Mouse (Mus musculus) bone marrow, adult 2 months (tissue): Measurements from ENCODE around the gene Tex19.1.

Experiments used
- CTCF ChIP-seq: fragments of 200-500 bp; IDR thresholded peaks from 2 replicates; pipeline ENCODE4 v1.5.1; 2011; ENCODE audit warnings: low read length, control low read depth; ENCODE audit not compliant: control insufficient read depth, insufficient read depth
- POLR2A ChIP-seq: fragments of 200-500 bp; IDR thresholded peaks from 2 replicates; pipeline ENCODE4 v1.6.1; 2011; ENCODE audit warnings: low read depth, mild to moderate bottlenecking, control low read depth, low read length, borderline replicate concordance; ENCODE audit not compliant: control insufficient read depth

DNA sequence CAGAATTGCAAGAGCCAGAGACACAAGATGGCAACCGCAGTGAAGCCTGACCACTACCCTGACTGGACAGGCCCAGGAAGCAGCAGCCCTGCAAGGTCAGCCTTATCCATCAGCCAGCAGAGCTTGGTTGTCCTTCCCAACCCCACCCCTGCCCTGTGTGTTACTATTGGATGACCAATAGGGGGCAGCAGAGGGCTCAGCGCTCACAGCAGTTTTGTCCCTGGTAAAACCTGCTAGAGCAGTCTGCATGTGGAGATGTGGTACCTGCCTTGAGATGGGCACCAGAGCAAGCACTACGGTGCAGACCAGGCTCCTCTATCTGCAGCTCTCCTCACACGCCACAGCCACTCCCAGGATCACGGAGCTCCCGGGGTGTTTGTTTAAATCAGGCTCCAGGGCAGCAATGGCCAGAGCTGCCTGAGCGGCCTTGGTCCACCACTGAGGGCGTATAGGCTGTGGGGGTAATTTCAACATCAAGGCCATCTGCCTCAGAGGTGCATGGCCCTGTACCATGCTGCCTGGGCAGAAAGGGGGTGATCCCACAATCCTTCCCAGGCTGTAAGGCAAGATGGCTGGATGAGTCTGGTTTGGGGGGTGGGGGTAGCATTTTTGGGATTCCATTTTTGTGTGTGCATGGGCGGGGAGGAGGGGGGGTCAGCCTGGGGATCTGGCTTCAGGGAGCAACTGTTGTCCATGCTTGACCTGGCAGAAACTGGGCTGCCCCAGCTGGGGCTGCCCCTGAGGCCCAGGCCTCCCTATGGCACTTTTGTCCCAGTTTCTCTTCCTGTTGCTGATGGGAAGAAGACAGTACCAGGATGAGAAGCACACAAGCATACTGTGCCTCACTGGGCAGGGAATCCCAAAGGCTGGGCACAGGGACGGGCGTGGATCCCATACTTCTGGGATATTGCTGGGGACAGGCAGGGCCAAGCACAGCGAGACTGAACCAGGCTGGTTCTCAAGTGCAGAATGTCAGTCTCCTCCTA lies 30.6 kb downstream of the Tex19.1 start:
- peak; percentile 95 for TF ChIP-seq CTCF
- no peak for TF ChIP-seq POLR2A
